Mouse (Mus musculus) olfactory bulb, adult 2 months (tissue): ENCODE results near the gene Zc3h12d. TPM values are rescaled to one million over a fixed set of nuclear protein-coding genes. Genes with fewer than 3 reads are reported as not detected.

Experiments
- H3K27ac ChIP-seq: fragments of 200-500 bp; 2 replicates; pipeline ENCODE4 v1.5.1; 2012; ENCODE audit warnings: low read depth, low read length; ENCODE audit not compliant: insufficient read depth
- H3K4me1 ChIP-seq: fragments of 200-500 bp; 2 replicates; pipeline ENCODE4 v1.6.1; 2012; ENCODE audit warnings: low read length; ENCODE audit not compliant: control insufficient read depth, insufficient read depth
- H3K4me3 ChIP-seq: fragments of 200-500 bp; 2 replicates; pipeline ENCODE4 v1.5.1; 2012; ENCODE audit warnings: mild to moderate bottlenecking, low read depth, low read length, moderate library complexity; ENCODE audit not compliant: insufficient read depth
- CTCF ChIP-seq: fragments of 200-500 bp; IDR thresholded peaks from 2 replicates; pipeline ENCODE4 v1.5.1; 2012; ENCODE audit warnings: low read depth, mild to moderate bottlenecking, low read length, moderate library complexity; ENCODE audit not compliant: insufficient read depth
- POLR2A ChIP-seq: fragments of 200-500 bp; IDR thresholded peaks from 2 replicates; pipeline ENCODE4 v1.6.1; 2012; ENCODE audit warnings: mild to moderate bottlenecking, low read depth, low read length, moderate library complexity; ENCODE audit not compliant: insufficient read depth
- WGBS: fragments of 180-500 bp; shearing (Covaris S2); methylation state at CpG from one replicate; pipeline ENCODE4 v1.1.7; 2018; 5-methylcytosine and 5-hydroxymethylcytosine counted together
- polyA plus RNA-seq: library from polyadenylated mRNA; stranded (reverse); fragments of >200 nt; gene quantifications from 2 replicates; pipeline ENCODE4 v1.2.4, GENCODE M21; 2012; ENCODE audit warnings: low replicate concordance; ENCODE audit not compliant: missing spikeins, insufficient read depth, insufficient read length

Zc3h12d gene
- not detected in 2 replicates for polyA plus RNA-seq

DNA sequence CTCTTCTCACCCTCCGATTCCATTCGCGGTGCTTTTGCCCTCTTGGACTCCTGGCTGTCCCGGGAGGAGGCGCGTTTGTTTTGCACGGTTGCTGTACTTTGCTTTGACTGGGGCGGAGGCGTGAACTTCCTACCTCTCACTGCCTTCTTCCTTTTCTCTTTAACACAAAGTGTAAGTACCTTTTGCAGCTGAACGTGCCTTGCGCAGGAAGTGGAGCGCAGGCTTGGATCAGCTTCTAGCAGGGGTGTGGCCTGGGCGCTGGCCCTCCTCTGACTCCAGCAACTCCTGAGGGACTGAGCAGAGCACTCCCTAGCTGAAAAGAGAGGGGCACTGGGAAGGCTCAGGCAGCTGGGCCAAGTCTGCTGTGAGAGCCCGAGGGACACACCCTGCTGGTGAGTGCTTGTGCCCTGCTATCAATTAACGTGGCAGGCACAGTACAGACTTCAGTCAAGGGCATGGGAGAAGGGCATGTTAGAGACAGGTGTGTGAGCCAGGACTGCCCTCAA, at the start of gene Zc3h12d:
TSS of gene Zc3h12d (plus strand) at position 300 of the 506 bp plus-strand sequence.
- no peak within 1 kb of the TSS for H3K4me3 ChIP-seq
- H3K4me1 ChIP-seq: peaks cover 6% of the 10 kb centered on the region; the same call in 1 of the 2 replicates
- TF ChIP-seq POLR2A (no peak), CTCF (no peak)
- 15% methylated on average over 15 of the region's 15 CpGs for WGBS
- no peak within 1 kb of the TSS for H3K27ac ChIP-seq

DNA sequence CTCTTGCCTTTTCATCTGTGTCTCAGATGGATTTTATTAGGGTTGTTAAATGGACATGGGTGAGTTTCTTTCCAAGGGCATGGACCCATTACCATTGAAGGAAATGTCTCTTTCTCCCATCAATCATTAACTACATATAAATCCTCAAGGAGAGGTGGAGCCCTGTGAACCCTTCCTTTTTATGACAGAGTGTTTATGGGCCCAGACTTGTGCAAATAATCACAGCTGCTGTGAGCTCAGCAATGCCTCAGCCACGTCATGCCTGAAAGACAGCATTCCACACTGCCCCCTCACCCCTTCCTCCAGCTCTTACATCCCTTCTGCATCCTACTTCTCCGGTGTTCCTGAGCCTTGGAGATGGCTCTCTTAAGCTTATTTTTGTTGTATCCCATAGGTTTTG, 45.0 kb upstream of the Zc3h12d start:
- TF ChIP-seq POLR2A: no peak
- TF ChIP-seq CTCF: no peak
- Histone ChIP-seq H3K4me3 (no peak overlapping the region), H3K27ac (no peak overlapping the region), H3K4me1 (no peaks in the 10 kb centered on the region)
- WGBS: 55% methylated on average over 2 of the region's 2 CpGs

DNA sequence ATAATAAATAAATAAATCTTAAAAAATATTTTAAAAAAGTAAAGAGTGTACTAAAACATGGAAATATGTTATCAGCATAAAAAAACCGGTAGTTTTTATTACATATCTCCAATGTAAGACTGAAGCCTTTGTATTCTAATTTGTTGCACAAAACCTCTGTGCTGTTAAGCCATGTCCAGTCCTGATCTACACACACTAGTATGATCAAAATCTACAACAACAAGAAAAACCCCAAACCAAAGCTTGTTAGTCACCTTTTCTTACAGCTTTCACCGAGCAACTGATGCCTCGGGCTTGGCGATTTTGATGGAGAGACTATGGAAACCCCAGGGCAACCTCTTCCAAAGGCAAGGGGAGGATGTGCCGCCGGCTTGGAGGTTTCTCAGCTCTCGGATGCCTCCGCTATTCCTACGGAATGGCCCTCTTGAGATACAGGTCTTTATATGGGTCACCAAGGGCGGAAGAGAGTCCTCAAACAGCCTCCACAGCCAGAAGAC, 40.0 kb upstream of the Zc3h12d start:
- Histone ChIP-seq H3K27ac (0 out of 2 replicates have a peak overlapping the region, but pooled peaks have one; percentile 16), H3K4me1 (peaks cover 2% of the 10 kb centered on the region), H3K4me3 (peak overlapping the region; percentile 70)
- 1% methylated on average over 10 of the region's 10 CpGs for WGBS
- no peak for TF ChIP-seq POLR2A

DNA sequence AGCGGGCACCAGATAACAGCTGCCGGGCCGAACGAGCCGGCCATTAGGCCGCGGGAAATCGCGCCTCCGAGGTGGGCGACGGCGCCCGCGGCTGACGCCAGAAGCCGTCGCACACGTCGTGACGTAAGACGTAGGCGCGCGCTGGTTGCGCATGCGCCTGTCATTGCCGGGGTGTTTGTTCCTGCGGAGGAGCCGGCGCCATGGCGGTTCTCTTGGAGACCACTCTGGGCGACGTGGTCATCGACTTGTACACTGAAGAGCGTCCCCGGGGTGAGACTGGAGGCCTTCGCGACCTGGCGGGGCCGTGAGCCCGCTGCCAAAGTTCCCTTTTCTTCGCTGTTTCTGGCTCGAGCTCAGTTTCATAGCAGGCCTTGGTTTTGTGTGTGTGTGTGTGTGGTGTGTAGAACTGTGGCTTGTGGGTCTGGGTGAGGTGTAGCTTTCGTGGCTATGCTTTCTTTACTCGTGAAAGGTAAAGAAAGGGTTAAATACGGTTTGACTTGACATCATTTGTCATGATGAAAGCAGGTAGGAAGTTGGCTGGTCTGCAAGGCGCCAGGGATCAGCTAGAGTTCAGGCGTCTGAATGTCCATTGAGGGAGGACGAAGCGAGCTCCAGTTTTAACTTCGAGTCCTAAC, 39.4 kb upstream of the Zc3h12d start, which contains the start of the genes Ginm1 and Ppil4:
TSS of gene Ginm1 (minus strand) at position 74 of the 635 bp plus-strand sequence.
TSS of gene Ppil4 (plus strand) at position 141 of the 635 bp plus-strand sequence.
- peak; percentile 98 for TF ChIP-seq POLR2A
- no peak for TF ChIP-seq CTCF
- peak within 1 kb of the TSS; percentile 70 for H3K4me3 ChIP-seq
- peaks cover 2% of the 10 kb centered on the region for H3K4me1 ChIP-seq
- H3K27ac ChIP-seq: 0 out of 2 replicates have a peak within 1 kb of the TSS, but pooled peaks have one; percentile 16
- WGBS: under 1% methylated on average over 52 of the region's 52 CpGs

DNA sequence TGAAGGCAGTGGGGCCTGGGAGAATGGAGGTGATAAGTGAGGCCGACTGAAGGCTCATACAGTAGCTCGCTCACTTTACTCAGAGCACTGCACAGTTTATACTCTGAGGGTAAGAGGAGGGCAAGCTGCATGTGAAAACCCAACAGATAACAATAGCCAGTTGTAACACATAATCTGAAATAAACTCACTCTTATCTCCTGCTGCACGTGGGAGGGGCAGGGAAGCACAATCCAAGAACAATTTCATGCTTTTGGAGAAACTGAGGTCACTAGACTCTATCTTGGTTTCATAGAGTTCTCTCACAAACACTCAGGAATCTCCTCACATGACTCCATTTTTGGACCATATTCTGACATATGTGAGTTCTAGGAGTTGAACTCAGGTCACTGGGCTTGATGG, 31.0 kb upstream of the Zc3h12d start:
- H3K4me3 ChIP-seq: no peak overlapping the region
- no peak overlapping the region for H3K27ac ChIP-seq
- H3K4me1 ChIP-seq: no peaks in the 10 kb centered on the region
- no peak for TF ChIP-seq POLR2A
- no peak for TF ChIP-seq CTCF
- 89% methylated on average over 3 of the region's 3 CpGs for WGBS

DNA sequence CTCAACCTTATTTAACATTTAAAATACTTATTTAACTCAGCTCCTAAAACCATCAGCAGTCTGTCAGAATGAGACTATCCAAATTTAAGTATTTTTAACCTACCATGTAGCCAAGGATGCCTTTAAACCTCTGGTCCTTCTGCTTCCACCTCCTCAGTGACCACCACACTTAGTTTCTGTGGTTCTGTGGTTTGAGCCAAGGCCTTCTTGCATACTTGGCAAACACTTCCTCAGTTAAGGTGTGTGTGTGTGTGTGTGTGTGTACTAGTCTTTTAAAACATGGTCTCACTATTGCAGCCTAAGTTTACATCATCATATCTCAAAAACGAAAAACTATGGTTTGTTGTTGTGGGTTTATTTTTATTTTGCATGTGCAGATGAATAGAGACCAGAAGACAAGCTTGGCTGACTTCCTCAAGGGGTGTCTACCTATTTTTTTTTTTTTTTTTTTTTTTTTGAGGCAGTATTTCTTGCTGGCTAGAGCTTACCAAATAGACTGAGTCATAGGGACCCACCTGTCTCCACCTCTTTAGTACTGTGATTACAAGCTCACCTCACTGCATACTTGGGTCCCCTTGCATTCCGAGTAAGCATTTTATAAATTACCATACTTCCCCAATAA, 29.6 kb upstream of the Zc3h12d start:
- Histone ChIP-seq H3K4me3 (no peak overlapping the region), H3K4me1 (no peaks in the 10 kb centered on the region), H3K27ac (no peak overlapping the region)
- no peak for TF ChIP-seq CTCF
- no peak for TF ChIP-seq POLR2A
- WGBS: 90% methylated on average over 2 of the region's 2 CpGs

DNA sequence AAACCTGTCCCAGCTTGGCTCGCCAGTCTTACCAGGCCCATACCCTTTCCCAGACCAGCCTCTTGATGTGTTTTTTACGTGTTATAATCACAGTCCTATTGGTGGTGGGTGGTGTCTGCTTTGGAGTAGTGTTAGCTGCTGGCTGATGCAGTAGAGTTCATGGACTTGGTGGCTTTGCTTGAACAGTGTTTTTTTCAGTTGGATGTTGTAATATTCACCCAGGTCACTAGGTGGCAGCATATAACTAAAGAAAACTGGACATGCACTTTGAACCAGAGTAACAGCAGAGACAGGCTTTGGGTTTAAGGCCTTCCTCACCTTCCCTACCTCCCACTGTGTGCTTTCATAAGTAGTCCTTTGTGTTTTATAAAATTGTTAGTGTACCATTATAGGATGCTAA, 22.3 kb upstream of the Zc3h12d start:
- H3K27ac ChIP-seq: no peak overlapping the region
- WGBS: 42% methylated on average over 2 of the region's 2 CpGs
- no peak for TF ChIP-seq CTCF
- no peak for TF ChIP-seq POLR2A

DNA sequence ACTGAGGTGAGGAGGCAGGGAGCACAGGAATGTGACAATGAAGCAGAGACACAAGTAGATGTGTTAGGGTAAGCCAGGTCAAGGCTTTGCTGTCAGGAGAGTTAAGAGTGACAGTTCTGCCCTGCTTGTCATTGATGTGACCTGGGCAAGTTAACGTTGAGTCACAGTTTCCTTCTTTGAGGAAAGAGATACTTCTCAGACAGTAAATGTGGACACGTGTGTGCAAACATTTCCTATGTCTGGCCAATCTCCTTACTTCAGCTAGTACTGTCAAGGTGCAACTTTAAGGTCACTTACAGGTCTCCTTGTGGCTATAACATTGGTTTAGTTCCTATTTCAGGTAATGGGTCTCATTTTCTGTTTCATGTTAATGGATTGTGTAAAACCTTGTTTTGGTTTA, 15.8 kb upstream of the Zc3h12d start:
- no peak overlapping the region for H3K27ac ChIP-seq
- 92% methylated on average over 2 of the region's 2 CpGs for WGBS
- TF ChIP-seq CTCF (no peak), POLR2A (no peak)
- peaks cover 3% of the 10 kb centered on the region; the same call in 1 of the 2 replicates for H3K4me1 ChIP-seq
- no peak overlapping the region for H3K4me3 ChIP-seq

More for the DNA sequence above, 22.3 kb upstream of the Zc3h12d start:
- Histone ChIP-seq H3K4me3 (no peak overlapping the region), H3K4me1 (no peaks in the 10 kb centered on the region)

DNA sequence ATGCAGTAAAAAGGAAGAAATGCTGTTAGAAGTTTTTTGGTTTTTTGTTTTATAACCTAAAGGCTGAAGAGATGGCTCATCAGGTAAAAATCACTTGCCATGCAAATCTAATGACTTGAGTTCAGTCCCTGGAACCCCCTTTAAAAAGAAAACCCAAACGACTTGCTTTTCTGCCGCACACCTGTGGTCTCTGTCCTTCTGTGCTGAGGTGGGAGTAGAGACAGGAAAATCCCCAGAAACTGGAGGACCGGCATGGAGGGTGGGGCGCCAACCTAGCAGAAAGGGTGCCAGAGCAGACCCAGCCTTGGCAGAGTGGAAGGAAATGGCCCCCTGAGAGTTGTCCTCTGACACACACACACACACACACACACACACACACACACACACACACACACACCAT, 13.6 kb upstream of the Zc3h12d start:
- WGBS: 75% methylated on average over 4 of the region's 4 CpGs
- TF ChIP-seq POLR2A: no peak
- TF ChIP-seq CTCF: no peak
- Histone ChIP-seq H3K4me1 (peaks cover 3% of the 10 kb centered on the region; the same call in 1 of the 2 replicates), H3K4me3 (no peak overlapping the region), H3K27ac (no peak overlapping the region; the same call in 1 of the 2 replicates)
